Mouse (Mus musculus) heart, embryonic 12.5 days (tissue): Measurements from ENCODE around the gene Neto2. TPM values are rescaled to one million over a fixed set of nuclear protein-coding genes. Genes with fewer than 3 reads are reported as not detected.
A peak's percentile ranks its signal among the peaks of the same experiment; 100 is the strongest.

Source experiments
- ATAC-seq: fragments of 200-750 bp; cut with Nextera tagmentation; 2 replicates; pipeline ENCODE4 v1.8.0; 2017; ENCODE audit warnings: moderate TSS enrichment, moderate library complexity; ENCODE audit not compliant: insufficient number of reproducible peaks, low FRiP score
- H3K27ac ChIP-seq: fragments of 300-500 bp; sonication (generic); 2 replicates; pipeline ENCODE4 v1.5.1; 2016; ENCODE audit warnings: mild to moderate bottlenecking, moderate library complexity; ENCODE audit not compliant: poor library complexity, severe bottlenecking
- H3K27me3 ChIP-seq: fragments of 300-500 bp; sonication (generic); replicated peaks from 2 replicates; pipeline ENCODE4 v1.6.1; 2016; ENCODE audit warnings: mild to moderate bottlenecking, moderate library complexity
- H3K36me3 ChIP-seq: fragments of 300-500 bp; sonication (generic); 2 replicates; pipeline ENCODE4 v1.6.1; 2016; ENCODE audit warnings: mild to moderate bottlenecking, moderate library complexity
- H3K4me1 ChIP-seq: fragments of 300-500 bp; sonication (generic); replicated peaks from 2 replicates; pipeline ENCODE4 v1.6.1; 2016; ENCODE audit warnings: mild to moderate bottlenecking
- H3K4me2 ChIP-seq: fragments of 300-500 bp; sonication (generic); 2 replicates; pipeline ENCODE4 v1.6.1; 2016; ENCODE audit warnings: mild to moderate bottlenecking, moderate library complexity
- H3K4me3 ChIP-seq: fragments of 300-500 bp; sonication (generic); 2 replicates; pipeline ENCODE4 v1.5.1; 2016; ENCODE audit warnings: mild to moderate bottlenecking
- H3K9ac ChIP-seq: fragments of 300-500 bp; sonication (generic); 2 replicates; pipeline ENCODE4 v1.6.1; 2016; ENCODE audit warnings: mild to moderate bottlenecking, moderate library complexity
- H3K9me3 ChIP-seq: fragments of 300-500 bp; sonication (generic); replicated peaks from 2 replicates; pipeline ENCODE4 v1.6.1; 2016; ENCODE audit warnings: mild to moderate bottlenecking, moderate library complexity
- WGBS: fragments of 180-500 bp; shearing (Covaris S2); methylation state at CpG from one replicate; pipeline ENCODE4 v1.1.7; 2016; 5-methylcytosine and 5-hydroxymethylcytosine counted together
- polyA plus RNA-seq: library from polyadenylated mRNA; unstranded; fragments of >200 nt; fragmentation: Nextera tagmentation; extraction: Ambion mirVana; gene quantifications from 2 replicates; pipeline ENCODE4 v1.2.1, GENCODE M21; 2016

The Neto2 gene
- 6.4 and 7.6 TPM in 2 replicates for polyA plus RNA-seq

DNA sequence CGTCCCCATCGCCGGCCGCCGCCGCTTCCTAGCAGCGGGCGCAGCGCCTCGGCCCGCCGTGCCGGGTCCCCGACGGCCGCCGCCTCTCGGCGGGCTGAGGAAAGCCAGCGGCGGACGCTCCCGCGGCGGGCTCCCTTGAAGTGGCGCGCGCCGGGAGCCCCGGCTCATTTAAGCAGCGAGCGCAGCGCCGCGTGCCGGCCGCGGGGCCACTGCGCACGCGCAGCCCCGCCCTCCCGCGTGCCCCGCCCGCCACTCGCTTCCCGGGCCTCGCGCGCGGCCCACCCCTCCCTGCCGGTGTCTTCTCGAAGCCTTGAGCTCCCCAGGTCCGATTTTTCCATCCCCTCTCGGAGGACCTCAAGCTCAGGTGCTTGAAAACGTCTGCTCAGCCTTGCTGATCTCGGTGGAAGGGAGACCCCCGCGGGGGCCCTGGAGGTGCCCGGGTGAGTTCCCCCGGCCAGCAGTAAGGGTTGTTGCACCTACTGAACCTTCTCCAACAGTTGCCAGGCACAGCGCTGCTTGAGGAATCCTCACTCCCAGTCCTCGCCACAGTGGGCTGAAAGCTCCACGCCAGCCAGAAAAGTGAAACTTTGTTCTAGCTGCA is at the start of gene Neto2:
Gene Neto2 (minus strand): TSS at position 174 of the 601 bp plus-strand sequence.
- Histone ChIP-seq H3K27ac (no peak within 1 kb of the TSS), H3K4me3 (peak within 1 kb of the TSS; percentile 68), H3K27me3 (peaks cover 22% of the 10 kb centered on the region), H3K36me3 (no peaks in the 10 kb centered on the region), H3K4me1 (no peaks in the 10 kb centered on the region), H3K9me3 (no peaks in the 10 kb centered on the region), H3K9ac (peak within 1 kb of the TSS; percentile 87), H3K4me2 (peak within 1 kb of the TSS; percentile 98)
- WGBS: 6% methylated on average over 54 of the region's 65 CpGs
- ATAC-seq: peak; percentile 90

DNA sequence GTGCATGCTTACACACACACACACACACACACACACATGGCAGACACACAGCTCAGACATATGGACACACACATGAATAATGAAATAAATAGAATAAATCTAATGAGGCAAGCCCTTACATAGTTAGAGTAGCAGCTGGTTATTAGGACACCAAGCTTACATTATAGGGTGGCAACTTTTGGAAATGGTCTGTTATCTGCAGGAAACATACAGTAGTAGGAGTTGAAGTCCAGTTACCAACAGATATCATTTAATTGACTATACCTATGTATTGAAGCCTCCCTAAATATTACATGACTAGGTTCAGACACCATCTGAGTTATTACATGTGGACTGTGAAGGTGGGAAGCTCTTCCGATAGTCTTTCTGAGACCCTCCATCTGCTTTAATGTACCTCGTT is 44.3 kb upstream of the Neto2 start:
- Histone ChIP-seq H3K4me1 (no peaks in the 10 kb centered on the region), H3K27me3 (no peaks in the 10 kb centered on the region), H3K4me2 (no peak overlapping the region), H3K9ac (no peak overlapping the region), H3K27ac (no peak overlapping the region), H3K9me3 (no peaks in the 10 kb centered on the region), H3K36me3 (no peaks in the 10 kb centered on the region), H3K4me3 (no peak overlapping the region)
- WGBS: 91% methylated on average over 2 of the region's 2 CpGs
- ATAC-seq: no peak

DNA sequence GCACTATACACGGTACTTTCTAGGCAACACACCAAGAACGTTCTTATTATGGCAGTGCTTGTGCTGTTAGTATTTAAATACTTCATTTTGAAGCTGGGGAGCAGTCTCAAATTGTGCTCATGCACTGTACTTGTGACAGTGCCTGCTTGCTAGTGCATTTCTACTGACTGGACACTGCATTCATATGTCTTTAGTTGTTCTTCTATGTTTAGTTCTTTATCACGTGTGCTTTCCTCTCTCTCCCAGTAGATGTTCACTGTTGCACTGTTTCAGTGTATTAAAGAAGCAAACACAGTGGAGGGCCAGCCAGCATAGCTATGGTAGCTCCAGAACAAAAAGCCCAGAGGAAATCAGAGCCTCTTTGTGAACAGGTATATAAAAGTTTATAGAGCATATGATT is 29.8 kb upstream of the Neto2 start:
- WGBS: 74% methylated on average over 3 of the region's 3 CpGs
- H3K4me1 ChIP-seq: peaks cover 5% of the 10 kb centered on the region; the same call in 1 of the 2 replicates
- no peak overlapping the region for H3K9ac ChIP-seq
- no peaks in the 10 kb centered on the region for H3K27me3 ChIP-seq
- H3K4me2 ChIP-seq: no peak overlapping the region
- no peak for ATAC-seq
- no peaks in the 10 kb centered on the region for H3K9me3 ChIP-seq
- H3K4me3 ChIP-seq: no peak overlapping the region
- no peak overlapping the region for H3K27ac ChIP-seq
- peaks cover 12% of the 10 kb centered on the region; the same call in 1 of the 2 replicates for H3K36me3 ChIP-seq

DNA sequence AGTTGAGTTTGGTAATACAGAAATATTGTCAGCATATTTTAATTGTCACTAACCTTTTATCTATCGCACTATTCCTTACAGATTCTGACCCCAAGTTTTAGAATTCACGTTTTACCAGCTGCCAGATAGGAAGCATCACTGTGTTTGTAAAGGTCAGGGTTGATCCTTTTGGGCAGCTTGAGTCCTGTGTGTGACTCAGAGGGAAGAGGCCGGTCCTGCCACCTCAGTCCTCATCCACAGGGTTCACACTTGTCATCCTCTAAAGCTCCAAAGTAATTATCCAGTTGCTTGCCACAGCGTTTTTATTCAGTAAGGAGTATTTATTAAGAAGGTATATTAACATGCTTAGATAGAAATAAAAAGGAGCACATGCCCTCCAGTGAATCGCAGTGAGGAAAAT is 16.5 kb upstream of the Neto2 start:
- H3K36me3 ChIP-seq: peaks cover 13% of the 10 kb centered on the region
- H3K27ac ChIP-seq: no peak overlapping the region
- H3K9me3 ChIP-seq: no peaks in the 10 kb centered on the region
- H3K4me2 ChIP-seq: no peak overlapping the region
- WGBS: 85% methylated on average over 5 of the region's 5 CpGs
- H3K27me3 ChIP-seq: no peaks in the 10 kb centered on the region
- ATAC-seq: no peak
- H3K9ac ChIP-seq: no peak overlapping the region
- H3K4me1 ChIP-seq: peaks cover 3% of the 10 kb centered on the region; the same call in 1 of the 2 replicates
- H3K4me3 ChIP-seq: no peak overlapping the region

DNA sequence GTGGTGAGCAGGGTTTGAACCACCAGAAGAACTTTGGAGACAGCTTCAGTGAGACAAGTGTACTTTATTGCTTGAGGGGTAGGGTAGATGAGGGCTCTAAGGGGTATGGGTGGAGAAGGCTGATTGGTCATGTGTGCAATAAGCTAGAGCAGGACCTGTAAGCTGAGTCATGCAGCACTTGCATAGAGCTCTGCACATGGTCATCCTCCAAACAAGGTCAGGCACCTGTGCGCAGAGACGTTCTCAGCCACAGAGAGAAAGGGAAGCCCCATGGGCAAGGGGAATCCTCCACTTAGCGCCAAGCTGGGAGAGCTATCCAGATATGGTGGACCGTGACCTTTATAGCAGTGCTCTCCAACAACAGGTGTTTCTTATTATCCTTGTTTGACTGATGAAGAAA is 16.0 kb upstream of the Neto2 start:
- Histone ChIP-seq H3K27me3 (no peaks in the 10 kb centered on the region), H3K36me3 (peaks cover 11% of the 10 kb centered on the region), H3K9me3 (no peaks in the 10 kb centered on the region), H3K4me2 (no peak overlapping the region), H3K4me1 (peaks cover 3% of the 10 kb centered on the region; the same call in 1 of the 2 replicates), H3K4me3 (no peak overlapping the region), H3K9ac (no peak overlapping the region), H3K27ac (no peak overlapping the region)
- ATAC-seq: no peak
- 89% methylated on average over 4 of the region's 4 CpGs for WGBS

DNA sequence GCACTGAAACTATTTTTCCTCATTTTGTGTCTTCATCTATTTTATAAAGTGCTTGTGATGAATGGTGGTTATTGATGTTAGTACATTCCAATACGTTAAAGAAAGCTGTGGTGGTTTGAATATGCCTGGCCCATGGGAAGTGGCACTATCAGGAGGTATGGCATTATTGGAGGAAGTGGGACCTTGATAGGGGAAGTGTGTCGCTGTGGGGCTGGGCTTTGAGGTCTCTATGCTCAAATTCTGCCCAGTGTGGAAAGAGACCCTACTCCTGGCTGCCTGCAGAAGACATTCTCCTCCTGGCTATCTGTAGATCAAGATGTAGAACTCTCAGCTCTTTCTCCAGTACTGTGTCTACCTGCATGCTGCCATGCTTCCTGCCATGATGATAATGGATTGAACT is 6.3 kb upstream of the Neto2 start:
- no peaks in the 10 kb centered on the region for H3K4me1 ChIP-seq
- no peaks in the 10 kb centered on the region for H3K36me3 ChIP-seq
- no peak for ATAC-seq
- no peaks in the 10 kb centered on the region for H3K9me3 ChIP-seq
- no peak overlapping the region for H3K27ac ChIP-seq
- no peak overlapping the region for H3K4me2 ChIP-seq
- peaks cover 14% of the 10 kb centered on the region for H3K27me3 ChIP-seq
- H3K4me3 ChIP-seq: no peak overlapping the region
- 65% methylated on average over 2 of the region's 2 CpGs for WGBS
- H3K9ac ChIP-seq: no peak overlapping the region

DNA sequence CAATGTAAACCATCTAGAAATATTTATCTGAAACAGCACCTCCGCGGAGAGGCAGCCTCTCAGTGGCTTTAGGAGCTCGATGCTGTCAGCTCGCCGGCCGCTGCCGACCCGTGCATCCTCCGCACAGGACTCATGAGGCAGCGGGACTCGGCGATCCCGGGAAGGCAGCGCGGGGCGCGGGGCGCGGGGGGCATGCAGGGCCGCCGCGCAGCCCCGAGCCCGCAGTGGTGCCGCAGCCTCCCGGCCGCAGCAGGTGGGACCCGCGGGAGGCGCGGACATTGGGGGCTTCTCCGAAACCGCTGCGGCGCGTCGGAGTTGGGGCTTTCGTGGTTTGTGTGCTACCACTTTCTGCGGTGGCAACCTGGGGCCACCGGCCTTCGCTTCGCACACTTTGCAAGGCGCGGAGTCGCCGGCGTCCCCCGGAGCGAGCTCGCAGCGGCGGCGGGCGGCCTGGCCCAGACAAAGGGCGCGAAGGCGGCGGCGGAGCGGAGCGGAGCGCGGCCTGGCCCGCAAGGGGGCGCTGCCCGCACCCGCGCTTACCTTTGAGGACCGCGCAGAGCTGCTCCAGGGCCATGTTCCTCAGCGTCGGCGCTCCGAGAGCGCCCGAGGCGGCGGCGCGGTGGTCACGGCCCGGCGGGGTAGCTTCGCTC is 498 bp downstream of the Neto2 start:
- peak; percentile 90 for ATAC-seq
- Histone ChIP-seq H3K4me3 (peak overlapping the region; percentile 68), H3K9me3 (no peaks in the 10 kb centered on the region), H3K4me2 (peak overlapping the region; percentile 98), H3K27ac (no peak overlapping the region), H3K27me3 (peaks cover 22% of the 10 kb centered on the region), H3K36me3 (no peaks in the 10 kb centered on the region), H3K9ac (peak overlapping the region; percentile 87), H3K4me1 (no peaks in the 10 kb centered on the region)
- under 1% methylated on average over 84 of the region's 84 CpGs for WGBS

DNA sequence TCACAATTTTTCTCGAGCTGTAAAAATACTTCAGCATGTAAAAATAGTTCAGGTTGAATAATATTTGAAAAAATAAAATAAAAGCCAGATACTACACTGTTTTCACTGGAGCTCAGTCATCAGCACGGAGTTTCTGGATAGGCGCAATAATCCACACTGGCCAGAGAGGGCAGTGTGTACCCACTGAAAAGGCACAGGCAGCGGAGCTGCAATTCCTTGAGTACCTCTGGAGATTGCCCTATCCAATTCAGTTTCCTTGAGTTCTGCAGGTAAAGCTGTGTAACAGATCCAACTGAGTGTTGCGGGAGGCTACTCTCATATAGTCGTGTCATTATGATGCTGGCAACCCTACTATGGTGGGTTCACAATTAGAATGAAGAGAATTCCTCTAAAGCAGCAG is 1.7 kb downstream of the Neto2 start:
- Histone ChIP-seq H3K4me3 (no peak overlapping the region), H3K4me2 (peak overlapping the region; percentile 36; the same call in 1 of the 2 replicates), H3K36me3 (no peaks in the 10 kb centered on the region), H3K27me3 (peaks cover 19% of the 10 kb centered on the region), H3K9me3 (no peaks in the 10 kb centered on the region), H3K27ac (no peak overlapping the region), H3K4me1 (no peaks in the 10 kb centered on the region), H3K9ac (no peak overlapping the region)
- ATAC-seq: no peak
- 2% methylated on average over 6 of the region's 6 CpGs for WGBS

DNA sequence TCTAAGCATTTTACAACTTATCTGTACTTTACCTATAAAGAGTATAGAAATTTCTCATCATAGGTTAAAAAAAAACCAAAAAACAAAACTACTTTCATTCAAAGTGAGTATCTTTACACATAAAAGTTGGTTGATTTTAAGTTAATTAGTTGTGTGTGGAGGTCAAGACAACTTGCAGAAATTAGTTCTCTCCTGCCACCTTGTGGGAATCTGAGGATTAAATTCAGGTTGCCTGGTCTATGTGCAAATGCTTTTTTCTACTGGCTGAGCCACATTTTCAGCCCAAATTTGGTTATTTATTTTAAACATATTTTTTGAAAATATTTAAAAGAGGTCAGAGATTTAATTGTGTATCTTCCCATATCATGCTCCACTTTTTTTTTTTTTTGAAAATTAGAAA is 35.6 kb downstream of the Neto2 start:
- no peak overlapping the region for H3K27ac ChIP-seq
- H3K27me3 ChIP-seq: no peaks in the 10 kb centered on the region
- H3K4me2 ChIP-seq: no peak overlapping the region
- H3K36me3 ChIP-seq: no peaks in the 10 kb centered on the region
- no peaks in the 10 kb centered on the region for H3K9me3 ChIP-seq
- ATAC-seq: no peak
- H3K4me3 ChIP-seq: no peak overlapping the region
- no peak overlapping the region for H3K9ac ChIP-seq
- no peaks in the 10 kb centered on the region for H3K4me1 ChIP-seq

DNA sequence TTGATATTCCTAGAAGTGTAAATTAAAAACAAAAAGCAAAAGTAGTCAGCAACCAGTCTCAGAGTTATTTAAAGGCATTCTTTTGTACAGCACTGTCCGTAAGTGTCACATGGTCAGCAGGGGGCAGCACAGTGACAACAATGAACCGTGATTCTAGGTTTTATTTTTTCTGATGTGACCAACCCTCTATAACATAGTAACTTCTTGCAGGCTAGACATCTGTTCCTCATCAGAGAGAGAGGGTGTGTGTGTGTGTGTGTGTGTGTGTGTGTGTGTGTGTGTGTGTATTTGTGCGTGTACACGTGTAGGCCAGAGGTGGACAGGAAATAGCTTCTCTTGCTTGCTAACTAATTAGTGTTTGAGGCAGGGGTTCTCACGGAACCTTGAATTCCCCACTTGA is 38.7 kb downstream of the Neto2 start:
- 79% methylated on average over 5 of the region's 5 CpGs for WGBS
- Histone ChIP-seq H3K27ac (no peak overlapping the region), H3K9me3 (no peaks in the 10 kb centered on the region)

DNA sequence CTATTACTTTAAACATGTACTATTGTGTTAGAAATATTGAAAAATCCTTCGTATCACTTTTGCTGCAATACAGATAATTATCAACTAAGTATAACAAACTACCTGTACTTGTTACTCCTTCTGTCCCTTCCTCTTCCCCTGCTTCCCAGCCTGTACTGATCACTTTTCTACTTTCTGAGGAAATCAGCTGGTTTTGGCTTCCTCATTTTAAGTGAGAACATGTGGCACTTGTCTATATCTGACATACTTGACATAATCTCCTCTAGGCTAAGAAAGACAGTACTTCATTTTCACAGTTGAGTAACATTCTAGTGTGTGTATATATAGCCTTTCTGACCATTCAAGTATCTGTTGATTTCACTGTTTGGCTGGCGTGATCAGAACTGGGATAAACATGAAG is 49.5 kb downstream of the Neto2 start:
- Histone ChIP-seq H3K4me2 (no peak overlapping the region), H3K27ac (no peak overlapping the region), H3K9me3 (no peaks in the 10 kb centered on the region), H3K4me1 (no peaks in the 10 kb centered on the region), H3K9ac (no peak overlapping the region), H3K27me3 (no peaks in the 10 kb centered on the region), H3K4me3 (no peak overlapping the region), H3K36me3 (no peaks in the 10 kb centered on the region)
- ATAC-seq: no peak
- WGBS: 70% methylated on average over 2 of the region's 2 CpGs

More for the DNA sequence above, 38.7 kb downstream of the Neto2 start:
- Histone ChIP-seq H3K9ac (no peak overlapping the region), H3K36me3 (no peaks in the 10 kb centered on the region), H3K27me3 (no peaks in the 10 kb centered on the region), H3K4me3 (no peak overlapping the region), H3K4me1 (no peaks in the 10 kb centered on the region), H3K4me2 (no peak overlapping the region)
- no peak for ATAC-seq

DNA sequence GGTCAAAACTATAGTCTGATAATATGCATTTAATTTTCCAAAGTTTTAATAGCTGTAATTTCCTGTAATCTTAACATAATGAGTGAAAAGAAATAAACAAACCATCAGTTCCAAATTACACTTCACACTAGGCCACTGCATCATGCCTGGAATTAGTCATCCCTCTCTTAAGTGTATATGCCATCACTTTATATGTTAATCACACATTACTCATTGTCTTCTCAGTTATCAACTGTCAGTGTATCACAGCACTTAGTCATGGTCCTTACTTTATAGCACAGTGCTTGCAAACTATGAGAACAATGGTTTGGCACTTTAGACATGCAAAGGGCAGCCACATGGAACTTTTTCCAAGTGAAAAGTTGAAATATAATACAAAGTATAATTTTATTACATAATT is 52.2 kb downstream of the Neto2 start:
- Histone ChIP-seq H3K27me3 (no peaks in the 10 kb centered on the region), H3K9me3 (no peaks in the 10 kb centered on the region), H3K4me1 (no peaks in the 10 kb centered on the region), H3K36me3 (no peaks in the 10 kb centered on the region), H3K9ac (no peak overlapping the region), H3K4me2 (no peak overlapping the region), H3K27ac (no peak overlapping the region), H3K4me3 (no peak overlapping the region)
- ATAC-seq: no peak
